Mouse (Mus musculus) embryonic facial prominence, embryonic 13.5 days (tissue): ENCODE measurements around the gene Rtn4rl1. TPM values are rescaled to one million over a fixed set of nuclear protein-coding genes. Genes with fewer than 3 reads are reported as not detected.

Experiments used
- ATAC-seq: fragments of 200-750 bp; cut with Nextera tagmentation; 2 replicates; pipeline ENCODE4 v1.8.0; 2017; ENCODE audit warnings: low read depth; ENCODE audit not compliant: insufficient number of reproducible peaks, insufficient read depth, low FRiP score, low TSS enrichment
- H3K27ac ChIP-seq: fragments of 300-500 bp; sonication (generic); 2 replicates; pipeline ENCODE4 v1.5.1; 2015; ENCODE audit warnings: moderate library complexity, mild to moderate bottlenecking, inconsistent platforms
- H3K27me3 ChIP-seq: fragments of 300-500 bp; sonication (generic); 2 replicates; pipeline ENCODE4 v1.6.1; 2015; ENCODE audit warnings: mild to moderate bottlenecking, inconsistent platforms
- H3K36me3 ChIP-seq: fragments of 300-500 bp; sonication (generic); 2 replicates; pipeline ENCODE4 v1.6.1; 2015; ENCODE audit warnings: mild to moderate bottlenecking, inconsistent platforms
- H3K4me1 ChIP-seq: fragments of 300-500 bp; sonication (generic); 2 replicates; pipeline ENCODE4 v1.6.1; 2015; ENCODE audit warnings: inconsistent platforms
- H3K4me2 ChIP-seq: fragments of 300-500 bp; sonication (generic); 2 replicates; pipeline ENCODE4 v1.6.1; 2015; ENCODE audit warnings: moderate library complexity, mild to moderate bottlenecking, inconsistent platforms
- H3K4me3 ChIP-seq: fragments of 300-500 bp; sonication (generic); 2 replicates; pipeline ENCODE4 v1.5.1; 2015; ENCODE audit warnings: mild to moderate bottlenecking, inconsistent platforms
- H3K9ac ChIP-seq: fragments of 300-500 bp; sonication (generic); 2 replicates; pipeline ENCODE4 v1.6.1; 2015; ENCODE audit warnings: mild to moderate bottlenecking, inconsistent platforms
- H3K9me3 ChIP-seq: fragments of 300-500 bp; sonication (generic); 2 replicates; pipeline ENCODE4 v1.6.1; 2016; ENCODE audit warnings: inconsistent platforms
- WGBS: fragments of 180-500 bp; shearing (Covaris S2); methylation state at CpG from one replicate; pipeline ENCODE4 v1.1.7; 2015; ENCODE audit warnings: mixed read lengths; 5-methylcytosine and 5-hydroxymethylcytosine counted together
- polyA plus RNA-seq: library from polyadenylated mRNA; unstranded; fragments of >200 nt; fragmentation: Nextera tagmentation; extraction: Ambion mirVana; gene quantifications from 2 replicates; pipeline ENCODE4 v1.2.1, GENCODE M21; 2015

Gene Rtn4rl1
- polyA plus RNA-seq, 1 experiment from 2014 or later, result 7.1 TPM

DNA sequence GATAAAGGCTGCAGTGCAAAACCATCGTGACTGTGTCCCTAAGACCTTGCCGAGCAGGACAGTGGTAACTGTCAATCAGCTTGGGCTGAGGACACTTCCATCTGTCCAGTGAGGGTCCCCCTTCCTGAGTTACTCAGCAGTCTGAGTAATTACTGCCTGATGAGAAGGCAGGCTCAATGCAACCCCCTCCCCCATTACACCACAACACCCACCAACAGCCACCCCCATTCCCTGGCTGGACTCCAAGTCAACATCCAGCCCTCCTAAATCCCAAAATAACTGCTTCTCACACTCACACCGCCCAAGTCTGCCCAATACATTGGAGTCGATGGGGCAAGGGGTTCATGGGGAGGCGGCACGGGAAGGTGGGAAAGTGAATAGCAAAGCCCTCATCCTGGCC lies 1.7 kb upstream of the Rtn4rl1 start:
- Histone ChIP-seq H3K4me2 (no peak overlapping the region), H3K27me3 (peaks cover 59% of the 10 kb centered on the region), H3K9me3 (no peaks in the 10 kb centered on the region), H3K27ac (no peak overlapping the region), H3K4me3 (no peak overlapping the region), H3K4me1 (peaks cover 57% of the 10 kb centered on the region), H3K36me3 (no peaks in the 10 kb centered on the region), H3K9ac (no peak overlapping the region)
- WGBS, result 48% methylated on average over 6 of the region's 6 CpGs
- ATAC-seq, result no peak

- WGBS, result 20% methylated on average over 13 of the region's 13 CpGs
- H3K4me1 ChIP-seq, result peaks cover 57% of the 10 kb centered on the region
- H3K27ac ChIP-seq, result no peak overlapping the region
- ATAC-seq, result no peak
- H3K4me2 ChIP-seq, result peak overlapping the region; percentile 88
- peak overlapping the region; percentile 59 for H3K4me3 ChIP-seq
- no peaks in the 10 kb centered on the region for H3K36me3 ChIP-seq
- no peaks in the 10 kb centered on the region for H3K9me3 ChIP-seq
- H3K9ac ChIP-seq, result peak overlapping the region; percentile 67; the same call in 1 of the 2 replicates
- H3K27me3 ChIP-seq, result peaks cover 66% of the 10 kb centered on the region
These were observed 1.0 kb upstream of the Rtn4rl1 start for GRCm38 (mm10) chr11:75192336-75193214.

DNA sequence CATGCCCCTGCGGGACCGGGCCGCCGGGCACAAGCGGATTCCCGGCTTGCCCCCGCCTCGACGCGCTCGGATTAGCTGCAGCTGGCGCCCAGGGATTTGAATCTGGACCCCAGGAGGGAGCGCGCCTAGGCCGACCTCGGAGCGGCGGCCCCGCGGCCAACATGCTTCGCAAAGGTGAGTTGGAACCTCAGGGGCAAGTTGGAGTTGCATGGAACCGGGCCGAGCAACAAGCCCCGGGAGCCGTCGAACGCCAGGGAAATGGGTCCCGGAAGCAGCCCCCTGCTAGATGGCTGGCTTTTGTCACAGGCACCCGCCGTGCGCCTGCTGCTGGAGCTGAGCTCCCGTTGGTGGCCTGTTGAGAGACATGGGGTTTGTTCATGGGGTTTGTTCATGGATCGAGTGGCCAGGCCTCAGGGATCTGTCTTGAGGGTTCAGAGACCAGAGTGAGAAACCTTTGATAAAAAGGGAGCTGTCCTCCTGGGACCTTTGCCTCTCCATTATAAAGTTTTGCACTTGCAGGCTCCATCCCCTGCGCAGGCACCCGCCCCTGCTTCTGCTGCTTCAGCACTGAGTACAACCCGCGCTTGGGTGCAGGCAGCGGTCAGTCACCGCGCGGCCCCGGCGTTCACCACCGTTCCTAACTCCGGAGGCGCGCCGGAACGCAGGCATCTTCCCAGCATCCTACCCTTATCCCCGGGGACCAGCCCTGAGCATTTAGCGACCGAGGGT lies 702 bp downstream of the Rtn4rl1 start:
- H3K27ac ChIP-seq, result no peak overlapping the region
- peak overlapping the region; percentile 88 for H3K4me2 ChIP-seq
- no peak for ATAC-seq
- H3K4me3 ChIP-seq, result peak overlapping the region; percentile 59
- no peaks in the 10 kb centered on the region for H3K36me3 ChIP-seq
- H3K4me1 ChIP-seq, result peaks cover 52% of the 10 kb centered on the region
- H3K27me3 ChIP-seq, result peaks cover 83% of the 10 kb centered on the region
- under 1% methylated on average over 52 of the region's 52 CpGs for WGBS
- no peaks in the 10 kb centered on the region for H3K9me3 ChIP-seq
- H3K9ac ChIP-seq, result peak overlapping the region; percentile 67

GRCm38 (mm10) chr11:75194850-75195461 lies 1.4 kb downstream of the Rtn4rl1 start:
- Histone ChIP-seq H3K27me3 (peaks cover 87% of the 10 kb centered on the region), H3K27ac (no peak overlapping the region), H3K4me3 (peak overlapping the region; percentile 59), H3K9ac (peak overlapping the region; percentile 67), H3K4me2 (peak overlapping the region; percentile 88), H3K9me3 (no peaks in the 10 kb centered on the region), H3K4me1 (peaks cover 45% of the 10 kb centered on the region), H3K36me3 (no peaks in the 10 kb centered on the region)
- WGBS, result under 1% methylated on average over 39 of the region's 39 CpGs
- ATAC-seq, result no peak

DNA sequence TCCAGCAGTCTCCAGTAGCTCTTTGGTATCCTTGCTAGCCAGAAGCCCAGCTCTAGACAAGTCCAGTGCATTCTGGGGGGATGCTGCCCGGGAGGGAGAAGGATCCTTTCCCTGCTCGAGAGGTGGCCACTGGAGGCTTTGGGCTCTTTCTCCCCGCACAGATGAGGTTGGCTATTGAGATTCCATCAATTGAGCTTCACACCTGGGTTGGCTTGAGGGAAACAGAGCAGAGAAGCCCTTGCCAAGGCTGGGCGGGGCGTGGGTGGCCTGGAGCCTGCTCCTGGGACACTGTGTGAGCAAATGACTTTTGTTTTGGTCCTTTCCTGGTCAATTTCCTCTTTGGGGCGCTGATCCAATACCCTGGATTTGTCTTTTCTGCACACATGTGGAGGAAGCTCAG lies 2.5 kb downstream of the Rtn4rl1 start:
- no peaks in the 10 kb centered on the region for H3K36me3 ChIP-seq
- peaks cover 86% of the 10 kb centered on the region for H3K27me3 ChIP-seq
- H3K27ac ChIP-seq, result no peak overlapping the region
- 39% methylated on average over 6 of the region's 6 CpGs for WGBS
- no peak for ATAC-seq
- no peak overlapping the region for H3K4me3 ChIP-seq
- H3K9me3 ChIP-seq, result no peaks in the 10 kb centered on the region
- H3K4me1 ChIP-seq, result peaks cover 42% of the 10 kb centered on the region
- H3K4me2 ChIP-seq, result no peak overlapping the region; the same call in 1 of the 2 replicates
- H3K9ac ChIP-seq, result no peak overlapping the region

DNA sequence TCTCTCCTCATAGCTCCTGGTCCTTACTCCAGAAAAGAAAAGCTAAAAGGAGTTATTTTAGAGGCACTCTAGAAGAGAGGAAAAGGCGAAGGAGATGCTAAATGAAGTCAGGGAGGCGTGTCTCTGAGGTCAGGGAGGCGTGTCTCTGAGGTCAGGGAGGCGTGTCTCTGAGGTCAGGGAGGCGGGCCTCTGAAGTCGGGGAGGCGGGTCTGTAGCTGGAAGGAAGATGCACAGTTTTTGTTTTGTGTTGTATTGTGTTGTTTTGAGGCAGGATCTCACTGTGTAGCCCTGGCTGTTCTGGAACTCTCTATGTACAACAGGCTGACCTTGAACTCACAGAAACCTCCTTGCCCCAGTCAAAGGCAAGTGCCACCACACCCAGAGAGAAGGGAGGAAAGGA lies 4.4 kb downstream of the Rtn4rl1 start:
- 28% methylated on average over 7 of the region's 7 CpGs for WGBS
- H3K9me3 ChIP-seq, result no peaks in the 10 kb centered on the region
- H3K4me3 ChIP-seq, result no peak overlapping the region
- no peak overlapping the region for H3K4me2 ChIP-seq
- H3K27me3 ChIP-seq, result peaks cover 74% of the 10 kb centered on the region
- H3K27ac ChIP-seq, result no peak overlapping the region
- no peak overlapping the region for H3K9ac ChIP-seq
- H3K36me3 ChIP-seq, result no peaks in the 10 kb centered on the region
- H3K4me1 ChIP-seq, result peaks cover 37% of the 10 kb centered on the region
- no peak for ATAC-seq

DNA sequence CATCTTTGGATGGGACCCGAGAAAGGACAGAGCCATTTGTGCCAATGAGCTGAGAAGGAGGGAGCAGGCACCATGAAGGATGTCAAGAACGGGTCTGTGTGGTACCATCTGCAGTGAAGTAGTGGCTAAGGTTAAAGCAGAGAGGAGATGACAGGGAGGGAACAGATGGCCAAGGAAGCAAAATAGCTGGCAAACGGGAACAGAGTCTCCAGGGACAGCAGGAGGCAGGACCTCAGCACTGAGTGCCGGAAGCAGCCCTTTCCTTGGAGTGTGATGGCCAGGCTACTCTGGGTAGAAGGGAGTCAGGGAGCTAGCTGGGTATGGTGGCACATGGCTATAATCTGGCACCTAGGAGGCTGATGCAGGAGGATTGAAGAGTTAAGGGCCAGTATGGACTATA lies 5.2 kb downstream of the Rtn4rl1 start:
- Histone ChIP-seq H3K9ac (no peak overlapping the region), H3K36me3 (no peaks in the 10 kb centered on the region), H3K27ac (no peak overlapping the region), H3K4me1 (peaks cover 30% of the 10 kb centered on the region), H3K27me3 (peaks cover 66% of the 10 kb centered on the region), H3K9me3 (no peaks in the 10 kb centered on the region), H3K4me2 (no peak overlapping the region), H3K4me3 (no peak overlapping the region)
- 67% methylated on average over 4 of the region's 4 CpGs for WGBS
- ATAC-seq, result no peak

DNA sequence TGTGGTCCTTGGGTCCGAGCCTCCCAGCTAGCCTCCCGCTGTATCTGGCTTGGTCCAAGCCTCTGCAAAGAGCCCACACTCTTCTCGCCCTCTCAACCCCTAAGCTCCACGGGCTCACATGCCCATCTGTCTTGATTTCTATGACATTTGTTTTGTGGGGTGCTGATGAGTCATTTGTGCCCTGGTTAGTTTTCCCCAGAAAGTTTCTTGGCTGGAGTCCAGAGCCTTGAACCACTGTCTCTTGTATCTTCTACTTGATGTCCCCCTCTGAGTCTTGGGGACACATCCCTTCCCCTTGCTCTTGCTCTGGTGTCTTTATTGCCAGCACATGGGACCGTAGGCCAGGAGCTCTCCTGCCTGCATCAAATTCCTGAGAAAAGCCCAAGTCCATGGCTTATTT lies 6.4 kb downstream of the Rtn4rl1 start:
- 77% methylated on average over 5 of the region's 5 CpGs for WGBS
- Histone ChIP-seq H3K27me3 (peaks cover 55% of the 10 kb centered on the region), H3K9ac (no peak overlapping the region), H3K9me3 (no peaks in the 10 kb centered on the region), H3K4me1 (peaks cover 26% of the 10 kb centered on the region), H3K4me3 (no peak overlapping the region), H3K4me2 (no peak overlapping the region), H3K27ac (no peak overlapping the region), H3K36me3 (no peaks in the 10 kb centered on the region)
- ATAC-seq, result no peak

DNA sequence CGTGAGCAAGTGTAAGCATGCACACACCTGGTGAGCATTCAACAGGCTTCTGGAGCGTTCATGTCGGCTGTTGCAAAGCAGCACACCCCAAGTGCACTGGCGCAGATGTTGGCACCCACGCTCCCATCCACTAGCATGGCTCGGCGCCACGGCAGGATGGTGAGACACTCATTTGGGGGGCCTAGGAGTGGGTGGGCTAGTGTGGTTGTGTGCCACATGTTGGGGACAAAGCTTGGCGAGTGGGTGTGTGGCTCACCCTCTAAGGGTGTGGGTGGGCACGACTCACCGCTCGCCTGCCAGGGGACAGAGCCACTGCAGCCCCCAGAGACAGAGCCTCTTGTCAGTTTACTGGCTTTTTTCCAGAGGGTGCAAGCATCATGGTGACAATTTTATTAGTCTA lies 7.4 kb downstream of the Rtn4rl1 start:
- H3K4me3 ChIP-seq, result no peak overlapping the region
- no peak for ATAC-seq
- 85% methylated on average over 12 of the region's 12 CpGs for WGBS
- H3K4me2 ChIP-seq, result no peak overlapping the region
- H3K36me3 ChIP-seq, result no peaks in the 10 kb centered on the region
- no peaks in the 10 kb centered on the region for H3K9me3 ChIP-seq
- no peak overlapping the region for H3K9ac ChIP-seq
- no peak overlapping the region for H3K27ac ChIP-seq
- peaks cover 45% of the 10 kb centered on the region for H3K27me3 ChIP-seq
- peaks cover 19% of the 10 kb centered on the region; the same call in 1 of the 2 replicates for H3K4me1 ChIP-seq

GRCm38 (mm10) chr11:75201721-75202120 lies 8.1 kb downstream of the Rtn4rl1 start:
- no peaks in the 10 kb centered on the region for H3K36me3 ChIP-seq
- no peak for ATAC-seq
- peaks cover 37% of the 10 kb centered on the region for H3K27me3 ChIP-seq
- no peak overlapping the region for H3K27ac ChIP-seq
- H3K4me2 ChIP-seq, result no peak overlapping the region
- WGBS, result 47% methylated on average over 8 of the region's 8 CpGs
- H3K9me3 ChIP-seq, result no peaks in the 10 kb centered on the region
- peaks cover 19% of the 10 kb centered on the region; the same call in 1 of the 2 replicates for H3K4me1 ChIP-seq
- H3K4me3 ChIP-seq, result no peak overlapping the region
- H3K9ac ChIP-seq, result no peak overlapping the region

DNA sequence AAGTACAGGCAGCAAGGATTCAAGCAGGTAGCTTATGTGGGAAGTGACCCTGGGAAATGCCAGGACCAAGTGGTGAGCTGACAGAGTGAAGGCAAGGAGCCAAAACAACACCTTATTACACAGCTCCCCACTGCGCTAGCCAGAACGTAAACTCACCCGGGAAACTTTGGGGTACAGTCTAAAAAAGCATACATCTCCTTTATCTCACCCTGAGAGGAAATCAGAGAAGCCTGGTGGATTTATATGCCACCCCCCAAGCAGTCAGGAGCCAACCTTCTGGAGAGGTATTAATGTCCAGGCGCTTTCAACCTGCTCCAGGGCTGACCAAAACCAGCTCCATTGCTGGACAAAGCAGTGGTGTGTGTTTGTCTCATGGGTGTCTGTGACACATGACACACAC lies 10.3 kb downstream of the Rtn4rl1 start:
- Histone ChIP-seq H3K27ac (no peak overlapping the region), H3K4me3 (no peak overlapping the region), H3K9ac (no peak overlapping the region), H3K4me1 (peaks cover 19% of the 10 kb centered on the region; the same call in 1 of the 2 replicates), H3K36me3 (no peaks in the 10 kb centered on the region), H3K27me3 (peaks cover 15% of the 10 kb centered on the region), H3K4me2 (no peak overlapping the region), H3K9me3 (no peaks in the 10 kb centered on the region)
- 74% methylated on average over 4 of the region's 4 CpGs for WGBS
- no peak for ATAC-seq
